Mouse (Mus musculus): ENCODE results near the gene Spred1.

DNA sequence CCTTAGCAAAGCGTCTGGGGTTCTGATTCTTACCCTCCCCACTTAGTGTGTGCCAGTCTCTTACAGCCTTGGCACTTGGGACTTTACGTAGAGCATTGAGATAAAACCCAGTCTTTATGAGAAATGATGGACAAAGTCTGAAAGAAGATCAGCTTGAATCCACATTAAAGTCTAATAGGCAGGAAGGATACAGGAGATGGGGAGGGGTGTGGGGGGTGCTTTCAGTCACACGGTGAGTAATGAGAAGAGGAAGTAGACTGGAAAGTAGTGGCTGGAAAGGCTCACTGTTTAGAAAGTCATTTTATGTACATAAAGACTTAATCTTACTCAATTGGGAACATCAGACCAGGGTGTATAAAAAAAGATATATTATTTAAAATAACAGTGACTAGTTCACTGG, 47.9 kb downstream of the Spred1 start:
- TF ChIP-seq GATA1 (IDR thresholded peaks at IDR 0.05; ENCODE audit: borderline replicate concordance, low read length) (no peak), FLI1 (IDR thresholded peaks at IDR 0.05; ENCODE audit: low read length) (no peak)
